Mouse (Mus musculus) testis, adult 2 months (tissue): ENCODE measurements at regions not wholly inside any gene's neighbourhood (a gene's known extent, or its start where the extent isn't known, plus 50 kb on each side); places are given as distances from the start of the nearest gene placed in this dataset.

ENCODE experiments used
- H3K27ac ChIP-seq: fragments of 200-500 bp; 2 replicates; pipeline ENCODE4 v1.5.1; 2012; ENCODE audit warnings: low read depth, low read length; ENCODE audit not compliant: control insufficient read depth, insufficient read depth
- H3K27me3 ChIP-seq: fragments of 200-500 bp; 2 replicates; pipeline ENCODE4 v1.6.1; 2012; ENCODE audit warnings: mild to moderate bottlenecking, low read length, moderate library complexity; ENCODE audit not compliant: control insufficient read depth, insufficient read depth
- H3K36me3 ChIP-seq: fragments of 200-500 bp; 2 replicates; pipeline ENCODE4 v1.6.1; 2012; ENCODE audit warnings: mild to moderate bottlenecking, low read length; ENCODE audit not compliant: control insufficient read depth, insufficient read depth
- H3K4me1 ChIP-seq: fragments of 200-500 bp; 2 replicates; pipeline ENCODE4 v1.6.1; 2012; ENCODE audit warnings: low read length; ENCODE audit not compliant: control insufficient read depth, insufficient read depth
- H3K4me3 ChIP-seq: fragments of 200-500 bp; 2 replicates; pipeline ENCODE4 v1.5.1; 2012; ENCODE audit warnings: low read depth, mild to moderate bottlenecking, low read length, moderate library complexity, mixed read lengths; ENCODE audit not compliant: control insufficient read depth
- CTCF ChIP-seq: fragments of 200-500 bp; IDR thresholded peaks from 2 replicates; pipeline ENCODE4 v1.5.1; 2012; ENCODE audit warnings: low read depth, mild to moderate bottlenecking, inconsistent platforms, low read length, moderate library complexity; ENCODE audit not compliant: control insufficient read depth, insufficient read depth, insufficient replicate concordance
- POLR2A ChIP-seq: fragments of 200-500 bp; IDR thresholded peaks from 2 replicates; pipeline ENCODE4 v1.6.1; 2012; ENCODE audit warnings: low read depth, mild to moderate bottlenecking, inconsistent platforms, low read length, moderate library complexity; ENCODE audit not compliant: control insufficient read depth

DNA sequence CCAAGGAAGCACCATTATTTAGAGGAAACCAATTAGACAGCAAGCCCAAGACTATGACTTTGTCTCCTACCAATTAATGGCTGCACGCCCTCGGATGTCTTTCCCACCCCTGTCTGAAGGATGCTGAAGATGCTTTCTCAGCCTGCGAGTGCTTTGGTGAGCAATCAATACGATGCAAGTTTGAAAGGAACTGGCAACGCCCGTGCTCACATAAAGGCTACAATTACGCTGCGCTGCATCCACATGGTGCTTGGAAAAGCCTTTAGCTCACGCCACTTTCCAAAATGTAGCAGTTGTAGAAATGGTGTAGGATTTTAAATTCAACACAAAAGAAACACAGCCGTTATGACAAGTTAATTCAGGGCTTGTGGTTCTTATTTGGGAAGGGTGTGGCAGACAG, 136.5 kb upstream of the Slc22a23 start:
- H3K4me1 ChIP-seq = no peaks in the 10 kb centered on the region
- H3K36me3 ChIP-seq = no peaks in the 10 kb centered on the region
- no peak overlapping the region for H3K27ac ChIP-seq
- TF ChIP-seq CTCF = no peak
- no peak for TF ChIP-seq POLR2A
- H3K4me3 ChIP-seq = no peak overlapping the region
- no peaks in the 10 kb centered on the region for H3K27me3 ChIP-seq

DNA sequence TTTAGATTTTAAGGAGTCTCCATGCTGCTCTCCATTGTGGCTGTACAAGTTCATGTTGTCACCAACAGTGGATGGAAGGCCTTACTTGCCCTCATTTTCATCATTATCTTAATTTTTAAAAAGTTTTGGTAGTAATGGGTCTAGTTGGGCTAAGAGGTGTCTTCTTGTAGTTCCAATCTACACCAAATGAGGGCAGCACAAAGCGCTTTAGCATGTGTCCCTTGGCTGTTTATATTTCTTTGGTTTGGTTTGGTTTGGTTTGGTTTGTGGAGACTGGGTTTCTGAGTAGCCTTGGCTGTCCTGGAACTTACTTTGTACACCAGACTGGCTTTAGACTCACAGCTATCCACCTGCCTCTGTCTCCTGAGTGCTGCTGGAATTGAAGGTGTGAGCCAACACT, 125.4 kb upstream of the Slc22a23 start:
- Histone ChIP-seq H3K27ac (no peak overlapping the region), H3K4me1 (no peaks in the 10 kb centered on the region), H3K36me3 (no peaks in the 10 kb centered on the region), H3K4me3 (no peak overlapping the region), H3K27me3 (no peaks in the 10 kb centered on the region)
- TF ChIP-seq POLR2A = no peak
- TF ChIP-seq CTCF = no peak

DNA sequence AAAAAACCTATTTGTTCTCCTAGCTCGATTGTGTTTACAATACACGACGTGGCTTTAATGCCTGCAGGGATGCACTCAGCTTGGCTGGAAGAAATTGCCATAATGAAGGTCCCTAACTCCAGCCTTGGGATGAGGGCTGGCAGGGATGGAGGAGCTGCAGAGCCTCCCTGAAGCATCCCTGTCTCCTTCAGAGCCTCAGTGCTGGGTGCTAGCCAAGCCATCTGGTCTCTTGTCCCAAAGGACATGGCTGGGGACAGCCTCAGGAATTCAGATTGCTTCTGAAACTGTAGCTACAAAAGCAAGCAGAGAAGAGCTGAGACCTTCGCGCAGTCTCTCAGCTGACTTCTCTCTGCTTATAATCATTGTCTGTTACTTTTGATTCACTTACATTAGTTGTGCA, 124.6 kb upstream of the Slc22a23 start:
- TF ChIP-seq POLR2A (no peak), CTCF (no peak)
- H3K4me3 ChIP-seq = no peak overlapping the region
- no peaks in the 10 kb centered on the region for H3K27me3 ChIP-seq
- no peaks in the 10 kb centered on the region for H3K36me3 ChIP-seq
- no peak overlapping the region for H3K27ac ChIP-seq
- no peaks in the 10 kb centered on the region for H3K4me1 ChIP-seq

DNA sequence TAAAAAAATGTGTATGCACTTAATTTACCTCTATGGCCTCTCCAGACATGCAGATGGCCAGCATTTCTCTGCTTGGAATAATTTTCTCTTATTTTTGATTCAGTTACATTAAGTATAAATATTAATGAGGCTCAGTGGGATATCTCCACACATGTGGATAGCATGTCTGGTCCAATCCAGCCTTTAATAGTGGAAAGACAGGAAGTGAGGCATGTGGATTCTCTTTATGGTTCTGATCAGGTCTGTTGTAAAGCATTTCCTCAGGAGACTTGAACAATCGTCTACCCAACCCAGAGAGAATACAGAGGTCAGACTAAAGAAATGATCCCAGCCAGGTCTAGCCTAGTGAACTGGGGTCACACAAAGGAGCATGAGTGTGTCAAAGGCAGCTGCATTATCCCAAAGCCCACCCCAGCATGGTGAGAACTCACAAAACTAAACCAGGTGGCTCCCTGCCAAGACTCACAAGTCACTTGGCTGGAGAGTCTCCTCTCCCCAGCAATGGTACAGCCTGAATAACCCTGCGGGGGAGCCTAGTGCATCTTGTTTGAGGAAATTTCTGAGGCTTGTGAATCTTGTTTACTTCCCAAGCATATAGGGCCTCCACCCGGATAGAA, 123.3 kb upstream of the Slc22a23 start:
- H3K27me3 ChIP-seq = no peaks in the 10 kb centered on the region
- H3K4me1 ChIP-seq = no peaks in the 10 kb centered on the region
- H3K36me3 ChIP-seq = no peaks in the 10 kb centered on the region
- no peak for TF ChIP-seq POLR2A
- TF ChIP-seq CTCF = no peak
- H3K4me3 ChIP-seq = no peak overlapping the region
- no peak overlapping the region for H3K27ac ChIP-seq

DNA sequence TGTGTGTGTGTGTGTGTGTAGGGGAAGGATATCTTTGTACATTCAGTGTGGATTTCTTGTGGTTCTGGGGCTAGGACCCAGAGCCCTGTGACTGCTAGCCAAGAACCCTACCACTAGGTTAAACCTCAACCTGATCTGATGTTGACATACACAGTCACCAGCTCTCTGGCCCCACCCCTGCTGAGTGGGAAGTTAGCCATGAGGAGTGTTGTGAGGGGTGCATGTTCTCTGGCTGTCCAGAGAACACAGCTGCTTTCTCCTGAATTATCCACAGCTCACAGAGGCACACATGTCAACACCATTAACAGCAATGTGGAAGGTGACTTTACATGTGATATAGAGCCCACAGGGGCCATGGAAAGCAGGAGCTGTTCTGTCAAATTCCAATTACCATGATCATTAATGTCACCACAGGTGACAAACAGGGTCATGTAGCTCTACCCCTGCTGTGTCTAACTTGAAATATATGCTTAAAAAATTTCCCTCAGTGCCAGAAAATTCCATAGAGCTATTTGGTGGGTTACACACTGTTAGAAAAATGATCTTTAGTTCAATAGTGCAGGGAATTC, 121.0 kb upstream of the Slc22a23 start:
- H3K36me3 ChIP-seq = no peaks in the 10 kb centered on the region
- no peaks in the 10 kb centered on the region for H3K4me1 ChIP-seq
- no peak overlapping the region for H3K4me3 ChIP-seq
- H3K27ac ChIP-seq = no peak overlapping the region
- no peak for TF ChIP-seq POLR2A
- TF ChIP-seq CTCF = no peak
- no peaks in the 10 kb centered on the region for H3K27me3 ChIP-seq

DNA sequence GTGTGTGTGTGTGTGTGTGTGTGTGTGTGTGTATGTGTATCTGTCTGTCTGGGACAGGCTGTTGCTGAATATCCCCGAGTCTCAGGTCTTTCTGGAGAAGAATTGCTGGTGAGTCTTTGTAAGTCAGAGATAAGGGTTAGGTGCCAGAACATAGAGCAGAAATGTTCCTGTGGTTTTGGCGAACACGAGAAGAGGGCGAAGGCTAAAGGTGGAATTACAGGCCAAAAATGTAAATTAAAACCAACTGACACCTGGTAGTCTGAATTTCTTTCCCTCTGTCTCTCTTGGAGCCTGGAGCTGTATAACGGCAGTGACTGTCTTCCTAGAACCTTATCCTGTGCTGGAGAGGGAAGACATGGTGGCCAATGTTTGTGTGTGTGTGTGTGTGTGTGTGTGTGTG, 120.5 kb upstream of the Slc22a23 start:
- Histone ChIP-seq H3K27me3 (no peaks in the 10 kb centered on the region), H3K27ac (no peak overlapping the region), H3K4me3 (no peak overlapping the region), H3K36me3 (no peaks in the 10 kb centered on the region), H3K4me1 (no peaks in the 10 kb centered on the region)
- TF ChIP-seq CTCF = no peak
- no peak for TF ChIP-seq POLR2A

DNA sequence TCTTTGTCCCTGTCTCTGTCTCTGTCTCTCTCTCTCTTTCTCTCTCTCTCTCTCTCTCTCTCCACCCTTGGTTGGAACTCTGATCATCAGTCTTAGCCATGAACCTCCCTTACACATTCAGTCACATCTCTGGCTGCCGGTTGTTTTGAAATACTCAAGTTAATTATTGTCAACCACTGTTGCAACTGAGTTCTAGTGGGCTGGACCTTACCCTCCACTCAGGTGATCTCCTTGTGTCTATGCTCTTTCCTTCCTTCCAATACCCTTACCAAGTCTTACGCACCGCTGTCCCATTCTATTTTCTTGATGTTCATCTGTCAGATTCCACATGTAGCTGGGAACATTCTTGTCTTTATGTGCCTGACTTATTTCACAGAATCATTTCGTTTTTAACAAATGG, 119.2 kb upstream of the Slc22a23 start:
- Histone ChIP-seq H3K27ac (no peak overlapping the region), H3K4me3 (no peak overlapping the region), H3K36me3 (no peaks in the 10 kb centered on the region), H3K27me3 (no peaks in the 10 kb centered on the region), H3K4me1 (no peaks in the 10 kb centered on the region)
- TF ChIP-seq POLR2A (no peak), CTCF (no peak)

DNA sequence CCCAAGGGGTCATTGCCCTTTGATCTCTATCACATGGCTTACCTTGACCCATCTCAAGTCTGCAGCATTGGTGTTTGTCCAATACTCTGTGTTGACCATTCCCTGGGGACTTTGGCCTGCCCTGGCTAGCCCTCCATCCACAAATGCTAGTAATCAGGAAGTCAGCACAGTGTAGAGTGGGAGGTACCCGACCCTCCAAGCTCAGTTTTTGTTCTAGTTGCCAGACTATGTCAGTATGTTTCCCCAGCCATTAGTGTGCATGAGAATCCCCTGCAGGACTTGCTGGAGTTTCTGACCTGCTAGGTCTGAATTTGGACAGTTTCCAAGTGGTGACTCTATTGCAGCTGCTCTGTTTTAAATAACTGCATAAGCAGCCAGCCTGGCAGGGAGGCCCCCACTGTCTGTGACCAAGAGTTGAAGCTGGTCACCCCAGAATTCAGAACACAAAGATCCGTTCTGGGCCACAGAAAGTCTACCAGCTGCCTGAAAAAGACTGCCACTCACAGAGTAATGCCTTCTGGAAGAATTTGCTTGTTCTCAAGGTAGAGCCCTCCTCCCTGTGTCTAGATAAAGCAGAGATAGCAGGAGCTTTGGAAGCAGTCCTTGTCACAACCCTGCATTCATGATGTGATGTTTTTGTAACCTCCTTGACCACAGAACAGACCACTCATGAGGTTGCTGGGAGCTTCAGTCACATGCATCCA, 118.0 kb upstream of the Slc22a23 start:
- Histone ChIP-seq H3K27ac (no peak overlapping the region), H3K27me3 (no peaks in the 10 kb centered on the region), H3K4me3 (no peak overlapping the region), H3K4me1 (no peaks in the 10 kb centered on the region), H3K36me3 (no peaks in the 10 kb centered on the region)
- TF ChIP-seq POLR2A (no peak), CTCF (no peak)
